Mouse (Mus musculus): ENCODE measurements around the gene Rab10. TPM values are rescaled to one million over a fixed set of nuclear protein-coding genes. Genes with fewer than 3 reads are reported as not detected.
"Not testable (repeated sequence)": the region's sequence is repeated elsewhere in the genome, so short reads cannot be mapped to it uniquely, and the experiment has no call there.

Gene Rab10
- polyA plus RNA-seq, 1 experiment: 21.6 TPM

DNA sequence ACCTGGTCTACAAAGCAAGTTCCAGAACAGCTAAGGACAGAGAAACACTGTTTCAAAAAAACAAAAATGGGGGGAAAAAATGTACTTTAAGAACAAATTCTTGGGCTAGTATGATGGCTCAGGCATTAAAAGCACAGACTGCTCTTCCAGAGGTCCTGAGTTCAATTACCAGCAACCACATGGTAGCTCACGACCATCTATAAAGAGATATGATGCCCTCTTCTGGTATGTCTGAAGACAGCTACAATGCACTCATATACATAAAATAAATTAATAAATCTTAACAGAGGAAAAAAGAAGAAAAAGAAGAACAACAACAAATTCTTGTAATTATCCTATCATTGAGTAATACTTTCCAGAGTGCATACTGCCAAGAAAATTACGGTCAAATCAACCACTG lies 4.5 kb downstream of the Rab10 start:
- no peak for DNase-seq (ENCODE audit: low read depth, low spot score)
- 49% methylated on average over 2 of the region's 2 CpGs for WGBS

DNA sequence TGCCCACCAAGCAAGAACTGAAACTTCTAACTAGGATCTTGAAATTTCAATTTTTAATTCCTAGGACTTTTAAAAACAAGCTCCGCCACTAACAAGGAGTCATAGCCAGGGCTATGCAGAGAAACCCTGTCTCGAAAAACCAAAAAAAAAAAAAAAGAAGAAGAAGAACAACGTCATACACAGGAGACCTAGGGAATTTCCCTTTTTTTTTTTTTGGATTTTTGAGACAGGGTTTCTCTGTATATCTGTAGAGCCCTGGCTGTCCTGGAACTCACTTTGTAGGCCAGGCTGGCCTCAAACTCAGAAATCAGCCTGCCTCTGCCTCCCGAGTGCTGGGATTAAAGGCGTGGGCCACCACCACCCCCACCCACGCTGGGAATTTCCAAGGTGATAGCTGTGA lies 12.1 kb downstream of the Rab10 start:
- DNase-seq (ENCODE audit: low read depth, low spot score): not testable (repeated sequence)
- WGBS: 83% methylated on average over 6 of the region's 6 CpGs

DNA sequence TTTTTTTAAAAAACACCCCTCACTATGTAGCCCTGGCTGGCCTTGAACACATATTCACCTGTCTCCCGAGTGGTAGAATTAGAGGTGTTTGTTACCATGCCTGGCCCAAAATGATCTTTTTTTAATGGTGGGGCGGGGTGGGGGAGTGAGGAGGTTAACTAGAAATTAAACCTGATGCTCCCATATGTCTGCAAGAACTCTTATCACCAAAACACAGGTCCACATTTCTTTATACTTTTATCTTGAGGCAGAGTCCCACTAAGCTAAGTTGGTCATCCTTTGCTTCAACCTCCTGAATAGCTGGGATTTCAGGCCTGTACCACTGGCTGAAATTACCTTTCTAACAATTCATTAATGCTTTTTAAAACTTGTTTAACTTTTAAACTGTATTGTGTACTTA lies 13.7 kb downstream of the Rab10 start:
- DNase-seq (ENCODE audit: low read depth, low spot score): no peak
- 71% methylated on average over 2 of the region's 2 CpGs for WGBS

DNA sequence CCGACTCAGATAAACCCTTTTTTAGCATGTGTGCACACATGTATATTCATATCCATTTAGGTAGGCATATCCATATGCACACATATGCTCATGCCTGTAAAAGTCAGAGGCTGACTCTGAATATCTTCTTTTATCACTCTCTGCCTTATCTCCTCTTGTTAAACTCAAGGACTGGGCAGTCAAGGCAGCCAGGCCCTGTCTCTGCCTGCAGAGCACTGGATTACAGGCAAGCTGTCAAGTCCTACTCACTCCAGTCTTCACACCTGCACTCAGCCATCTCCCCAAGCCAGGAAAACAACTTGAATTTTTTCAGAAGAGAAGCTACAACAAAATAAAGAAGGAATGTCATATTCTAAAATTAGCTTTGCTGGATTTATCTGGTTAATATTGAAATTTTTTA lies 17.9 kb downstream of the Rab10 start:
- DNase-seq (ENCODE audit: low read depth, low spot score): no peak
- 77% methylated on average over 1 of the region's 1 CpGs for WGBS

DNA sequence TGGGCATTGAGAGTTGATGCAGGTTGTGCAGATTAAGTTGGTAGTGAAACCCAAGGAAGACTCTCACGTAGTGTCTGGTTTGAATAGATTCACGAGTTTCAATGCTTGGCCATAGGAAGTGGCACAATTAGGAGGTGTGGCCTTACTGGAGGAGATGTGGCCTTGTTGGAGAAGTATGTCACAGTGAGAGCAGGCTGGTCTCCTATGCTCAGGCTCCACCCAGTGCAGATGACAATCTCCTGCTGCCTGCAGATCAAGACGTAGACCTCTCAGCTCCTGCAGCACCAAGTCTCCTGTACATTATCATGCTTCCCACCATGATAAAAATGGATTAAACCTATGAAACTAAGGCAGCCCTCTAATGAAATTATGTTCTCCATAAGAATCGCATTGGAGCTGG lies 18.7 kb downstream of the Rab10 start:
- 62% methylated on average over 4 of the region's 4 CpGs for WGBS
- DNase-seq (ENCODE audit: low read depth, low spot score): no peak

DNA sequence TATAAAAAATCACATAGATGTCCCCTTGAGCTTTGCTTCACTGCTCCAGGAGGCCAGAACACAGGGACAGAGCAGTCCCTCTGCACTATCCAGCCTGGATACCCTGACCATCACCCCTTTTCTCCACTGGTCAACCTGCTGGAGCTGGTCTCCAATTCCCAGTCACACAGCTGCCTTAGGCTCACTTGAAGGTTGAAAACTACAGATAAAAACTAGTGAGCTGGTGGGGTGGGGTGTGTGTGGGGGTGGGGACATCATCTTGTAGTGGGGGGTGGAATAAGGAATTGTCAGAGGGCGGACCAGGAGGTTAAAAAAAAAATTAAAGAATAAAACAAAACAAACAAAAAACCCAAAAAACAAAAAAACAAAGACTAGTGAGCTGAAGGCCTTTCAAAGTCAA lies 21.3 kb downstream of the Rab10 start:
- WGBS: 100% methylated on average over 1 of the region's 1 CpGs
- DNase-seq (ENCODE audit: low read depth, low spot score): no peak

DNA sequence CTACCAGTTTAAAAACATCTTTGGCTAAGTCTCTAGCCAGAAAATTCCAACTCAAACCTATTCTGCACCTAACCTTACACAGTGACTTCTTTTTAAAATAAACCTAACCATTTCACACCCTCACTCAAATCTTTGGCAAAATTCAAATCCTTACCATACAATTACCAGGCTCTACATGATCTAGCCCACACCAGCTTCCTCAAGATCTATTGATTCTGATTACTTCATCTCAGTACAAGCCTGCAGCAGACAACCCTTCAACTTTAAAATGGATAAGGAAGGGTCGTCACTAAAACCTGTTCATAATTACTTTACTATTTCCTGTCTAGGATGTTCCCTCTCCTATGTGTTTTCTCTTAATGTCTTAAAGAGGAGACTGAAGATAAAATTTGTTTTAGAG lies 23.9 kb downstream of the Rab10 start:
- no peak for DNase-seq (ENCODE audit: low read depth, low spot score)
- WGBS: 23% methylated on average over 1 of the region's 1 CpGs

DNA sequence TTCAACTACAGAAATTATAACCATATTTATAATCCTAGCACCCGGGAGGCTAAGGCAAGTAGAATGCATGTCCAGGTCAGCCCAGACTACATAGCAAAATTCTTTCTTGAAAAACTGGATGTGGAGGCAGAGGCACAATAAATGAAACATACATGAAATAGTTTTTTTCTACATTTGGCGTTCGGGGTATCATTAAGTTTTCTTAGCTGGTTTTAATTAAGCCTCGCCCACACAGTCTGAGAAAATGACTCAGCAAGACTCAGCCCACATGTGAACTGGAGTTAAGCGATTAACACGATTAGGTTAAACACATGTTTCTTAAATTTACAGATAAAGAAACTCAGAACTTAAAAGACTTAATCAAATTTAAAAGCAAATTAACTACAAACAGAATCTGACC lies 24.4 kb downstream of the Rab10 start:
- 63% methylated on average over 6 of the region's 6 CpGs for WGBS
- DNase-seq (ENCODE audit: low read depth, low spot score): no peak

DNA sequence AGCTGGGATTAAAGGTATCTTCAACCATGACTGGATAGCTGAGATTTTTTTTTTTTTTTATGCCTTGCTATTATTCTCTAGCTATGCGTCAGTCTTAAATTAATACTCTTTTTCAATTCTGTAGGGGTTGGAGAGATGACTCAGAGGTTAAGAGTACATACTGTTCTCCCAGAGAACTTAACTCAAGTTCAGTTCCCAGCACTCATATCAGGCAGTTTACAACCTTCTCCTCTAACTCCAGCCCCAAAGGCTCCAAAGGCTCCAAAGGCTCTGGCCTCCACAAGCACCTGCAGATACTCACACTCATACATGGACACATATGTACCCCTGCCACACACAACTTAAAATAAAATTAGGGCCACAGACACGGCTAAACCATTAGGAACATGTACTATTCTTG lies 25.3 kb downstream of the Rab10 start:
- no peak for DNase-seq (ENCODE audit: low read depth, low spot score)
- 62% methylated on average over 2 of the region's 2 CpGs for WGBS

DNA sequence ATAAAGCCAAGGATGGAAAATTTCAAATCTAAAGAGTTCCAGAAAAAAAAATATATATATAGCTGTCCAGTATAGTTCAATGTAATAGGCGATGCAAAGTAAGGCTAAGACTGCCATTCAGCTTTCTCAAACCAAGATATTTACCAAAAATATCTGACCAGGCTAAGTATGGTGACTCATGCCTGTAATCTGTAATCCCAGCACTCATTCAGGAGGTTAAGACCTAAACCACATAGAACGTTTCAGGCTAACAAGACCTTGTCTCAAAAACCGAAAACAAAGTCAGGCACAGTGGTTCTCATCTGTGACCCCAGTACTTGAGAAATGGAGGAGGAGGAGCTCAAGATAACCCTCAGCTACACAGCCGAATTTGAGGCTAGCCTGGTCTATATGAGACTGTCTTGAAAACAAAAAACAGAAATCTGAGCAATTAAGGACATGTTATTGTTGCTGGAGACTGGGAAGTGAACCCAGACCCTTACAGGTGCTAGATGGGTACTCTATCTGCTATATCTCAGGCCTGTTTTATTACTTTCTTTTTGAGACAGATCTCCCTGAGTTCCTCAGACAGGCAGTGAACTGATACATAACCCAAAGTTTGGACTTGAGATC lies 25.8 kb downstream of the Rab10 start:
- WGBS: 75% methylated on average over 4 of the region's 4 CpGs
- no peak for DNase-seq (ENCODE audit: low read depth, low spot score)

DNA sequence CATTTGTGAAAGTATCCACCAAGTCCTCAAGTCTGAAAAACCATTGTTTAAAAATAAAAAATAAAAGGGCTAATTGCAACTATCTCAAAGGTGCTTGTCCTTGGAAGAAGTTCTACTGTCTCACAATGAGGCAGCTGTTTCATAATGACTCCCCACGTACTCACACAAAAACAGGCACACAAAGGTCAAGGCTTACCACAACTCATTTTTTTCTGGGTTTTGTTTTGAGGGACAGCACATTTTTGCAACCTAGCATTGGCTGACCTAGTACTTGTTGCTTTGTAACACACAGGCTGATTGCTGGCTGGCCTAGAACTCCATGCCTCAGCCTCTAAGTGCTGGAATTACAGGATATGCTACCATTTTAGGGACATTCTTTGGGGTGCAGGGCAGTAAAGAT lies 26.8 kb downstream of the Rab10 start:
- 25% methylated on average over 1 of the region's 1 CpGs for WGBS

DNA sequence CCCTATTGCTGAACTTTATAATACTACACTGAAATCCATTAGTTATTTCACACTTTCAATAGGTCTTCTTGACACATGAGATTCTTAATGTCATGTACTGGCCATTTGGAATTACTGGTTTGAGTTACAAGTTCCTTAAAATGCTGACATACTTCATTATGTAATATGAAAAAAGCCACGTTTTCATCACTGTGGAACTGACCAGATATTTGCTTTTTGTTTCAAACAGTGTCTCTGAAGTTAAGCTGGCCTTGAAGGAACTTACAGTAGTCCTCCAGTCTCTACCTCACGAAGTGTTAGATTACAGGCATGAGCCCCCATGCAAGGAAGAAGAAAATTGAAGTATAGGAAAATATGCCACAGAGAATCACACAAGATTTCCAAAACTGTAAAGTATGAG lies 27.2 kb downstream of the Rab10 start:
- DNase-seq (ENCODE audit: low read depth, low spot score): no peak
- 64% methylated on average over 2 of the region's 2 CpGs for WGBS

More for the DNA sequence above, 26.8 kb downstream of the Rab10 start:
- no peak for DNase-seq (ENCODE audit: low read depth, low spot score)

DNA sequence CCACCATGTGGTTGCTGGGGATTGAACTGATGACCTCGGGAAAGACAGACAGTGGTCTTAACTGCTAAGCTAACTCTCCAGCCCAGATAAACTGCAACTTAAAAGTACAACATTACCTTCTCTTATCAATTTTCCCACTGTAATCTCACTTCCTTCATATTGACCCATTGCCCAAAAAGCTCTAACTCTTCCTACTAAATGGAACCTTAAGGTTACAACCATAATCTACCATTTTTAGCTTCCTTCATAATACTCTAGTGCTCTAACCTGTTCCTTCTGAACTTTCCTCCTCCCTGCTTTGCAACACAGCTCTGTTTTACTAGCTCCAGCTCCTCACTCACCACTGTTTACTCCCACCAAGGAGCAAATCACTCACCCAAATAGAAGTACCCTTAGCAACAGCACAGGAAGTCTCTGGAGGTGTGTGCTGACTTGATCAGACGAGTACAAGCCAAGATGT lies 30.9 kb downstream of the Rab10 start:
- WGBS: 69% methylated on average over 2 of the region's 2 CpGs
- no peak for DNase-seq (ENCODE audit: low read depth, low spot score)

DNA sequence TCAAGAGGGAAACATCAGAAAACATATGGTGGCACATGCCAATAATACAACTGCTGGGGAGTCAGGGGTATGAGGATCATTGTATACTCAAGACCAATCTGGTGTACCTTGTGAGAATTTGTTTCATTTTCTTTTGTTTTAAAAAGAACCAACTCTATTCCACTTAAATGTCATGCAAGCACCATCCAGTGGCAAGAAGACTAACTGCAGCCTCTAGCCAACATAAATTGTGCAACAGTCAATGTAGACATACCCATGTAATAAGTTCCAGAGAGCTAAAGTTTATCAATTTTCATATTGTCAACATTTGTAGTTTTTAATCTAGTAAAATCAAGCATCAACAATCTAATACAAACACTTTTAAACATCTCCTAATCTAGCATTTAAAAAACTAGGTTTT lies 39.0 kb downstream of the Rab10 start:
- DNase-seq (ENCODE audit: low read depth, low spot score): no peak

DNA sequence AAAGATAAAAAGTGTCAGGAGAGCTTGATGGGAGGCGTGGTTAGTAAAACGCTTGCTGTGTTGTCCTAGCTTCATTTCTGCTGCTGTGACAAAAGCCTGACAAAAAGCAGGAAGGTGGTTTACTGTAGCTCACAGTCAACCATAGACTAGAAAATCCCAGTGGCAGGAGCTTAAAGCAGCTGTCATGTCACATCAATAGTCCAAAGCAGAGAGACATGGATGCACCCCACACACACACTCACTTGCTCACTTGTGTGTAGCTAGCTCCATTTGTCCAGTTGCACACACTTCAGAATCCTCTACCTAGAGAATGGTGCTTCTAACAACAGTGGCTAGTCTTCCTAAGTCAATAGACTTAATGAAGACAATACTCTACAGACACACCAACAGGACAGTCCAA lies 42.4 kb downstream of the Rab10 start:
- WGBS: 92% methylated on average over 2 of the region's 2 CpGs
- DNase-seq (ENCODE audit: low read depth, low spot score): no peak

DNA sequence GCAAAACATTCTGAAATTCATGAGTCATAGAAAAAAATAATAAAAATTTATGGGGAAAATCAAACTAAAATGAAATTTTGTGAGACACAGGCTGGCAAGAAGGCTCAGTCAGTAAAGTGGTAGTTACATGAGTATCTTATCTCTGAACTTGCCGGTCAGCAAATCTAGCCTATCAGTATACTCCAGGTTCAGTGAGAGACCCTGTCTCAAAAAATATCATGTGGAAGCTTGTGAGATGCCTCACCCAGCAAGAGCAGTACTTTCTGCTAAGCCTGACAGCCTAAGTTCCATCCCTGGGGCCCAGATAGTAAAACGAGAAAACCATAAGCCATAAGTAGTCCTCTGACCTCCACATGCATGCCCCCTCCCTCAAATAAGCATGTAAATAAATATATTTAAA lies 44.6 kb downstream of the Rab10 start:
- DNase-seq (ENCODE audit: low read depth, low spot score): no peak
- WGBS: 83% methylated on average over 2 of the region's 2 CpGs

DNA sequence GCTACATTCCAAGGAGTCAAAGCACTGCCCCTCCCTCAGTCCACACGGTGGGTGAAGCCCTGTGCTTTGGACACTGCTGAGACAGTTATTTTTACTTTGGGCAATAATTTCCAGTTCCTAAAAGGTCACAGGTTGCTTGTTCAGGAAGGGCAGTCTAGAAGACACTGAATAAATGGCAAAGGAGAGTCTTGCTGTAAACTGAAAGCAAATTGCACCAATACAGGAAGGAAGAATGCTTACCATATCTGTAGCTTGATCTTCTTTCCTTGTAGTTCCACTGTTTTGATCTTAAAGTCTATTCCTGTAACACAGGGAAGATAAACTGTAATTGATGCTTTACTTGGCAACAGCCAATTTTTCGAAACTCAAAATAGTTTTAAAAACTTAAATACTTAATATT lies 45.3 kb downstream of the Rab10 start:
- WGBS: 49% methylated on average over 2 of the region's 2 CpGs
- DNase-seq (ENCODE audit: low read depth, low spot score): no peak

DNA sequence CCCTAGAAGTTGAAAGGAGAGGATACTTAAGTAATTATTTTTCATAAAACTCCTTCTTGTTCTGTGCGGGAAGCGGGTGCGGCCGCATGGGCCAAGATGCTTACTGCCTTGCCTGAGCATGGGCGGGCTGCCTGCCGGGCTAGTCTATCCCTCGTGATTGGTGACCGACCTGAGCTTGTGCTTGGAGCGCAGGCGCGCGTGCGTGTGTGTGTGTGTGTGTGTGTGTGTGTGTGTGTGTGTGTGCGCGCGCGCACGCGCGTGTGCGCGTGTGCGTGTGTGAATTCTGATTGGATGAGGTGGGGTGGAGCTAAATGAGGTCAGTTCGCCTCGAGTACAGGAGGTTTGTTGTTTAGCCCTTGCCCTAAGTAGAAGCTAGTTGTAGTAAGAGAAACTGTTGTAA lies 48.2 kb downstream of the Rab10 start:
- 96% methylated on average over 25 of the region's 25 CpGs for WGBS
- no peak for DNase-seq (ENCODE audit: low read depth, low spot score)

DNA sequence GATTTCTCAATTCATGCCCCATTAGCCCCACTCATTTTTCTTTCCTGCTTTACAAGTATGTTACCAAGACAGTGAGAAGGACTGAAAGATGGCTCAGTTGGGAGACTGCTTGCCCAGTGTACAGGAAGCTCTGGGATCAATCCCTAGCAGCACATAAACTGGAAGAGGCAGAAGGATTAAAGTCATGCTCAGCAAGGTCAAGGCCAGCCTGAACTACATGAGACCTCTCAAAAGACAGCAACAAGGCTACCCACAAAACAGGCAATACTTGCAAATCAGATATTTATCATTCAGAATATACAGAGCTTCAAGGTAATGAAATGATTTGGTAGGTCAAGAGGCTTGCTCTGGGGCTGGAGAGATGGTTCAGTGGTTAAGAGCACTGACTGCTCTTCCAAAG lies 53.8 kb downstream of the Rab10 start:
- DNase-seq (ENCODE audit: low read depth, low spot score): no peak

DNA sequence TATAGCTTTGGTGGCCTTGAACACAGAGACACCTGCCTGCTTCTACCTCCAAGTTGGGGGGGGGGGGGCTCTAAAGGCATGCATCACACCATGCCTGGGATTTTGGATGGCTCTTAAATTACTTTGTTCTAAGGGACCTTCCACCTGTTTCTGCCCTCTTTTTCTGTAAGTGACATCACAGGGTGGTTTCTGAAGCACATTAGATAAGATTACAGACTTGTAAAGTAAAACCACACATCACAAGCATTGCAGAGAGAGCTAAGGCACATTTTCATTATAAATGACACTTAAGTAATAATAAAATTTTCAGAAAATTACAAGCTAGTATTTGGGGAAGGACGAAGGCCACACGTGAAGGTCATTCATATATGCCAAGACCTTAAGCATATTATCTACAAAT lies 54.3 kb downstream of the Rab10 start:
- no peak for DNase-seq (ENCODE audit: low read depth, low spot score)
- WGBS: 93% methylated on average over 2 of the region's 2 CpGs

DNA sequence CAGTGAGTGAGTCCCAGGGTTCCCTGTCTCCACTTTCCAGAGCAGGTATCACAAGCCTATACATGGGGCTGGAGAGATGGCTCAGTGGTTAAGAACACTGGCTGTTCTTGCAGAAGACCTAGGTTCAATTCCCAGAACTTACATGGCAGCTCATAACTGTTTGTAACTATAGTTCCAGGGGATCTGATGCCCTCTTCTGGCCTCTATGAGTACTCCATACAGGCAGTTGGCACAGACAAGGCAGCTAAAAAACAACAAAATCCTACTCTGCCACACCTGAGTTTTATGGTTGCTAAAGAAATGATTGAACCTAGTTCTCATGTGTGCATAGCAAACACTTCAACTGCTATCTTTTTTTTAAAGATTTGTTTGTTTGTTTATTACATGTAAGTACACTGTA lies 56.2 kb downstream of the Rab10 start:
- no peak for DNase-seq (ENCODE audit: low read depth, low spot score)

DNA sequence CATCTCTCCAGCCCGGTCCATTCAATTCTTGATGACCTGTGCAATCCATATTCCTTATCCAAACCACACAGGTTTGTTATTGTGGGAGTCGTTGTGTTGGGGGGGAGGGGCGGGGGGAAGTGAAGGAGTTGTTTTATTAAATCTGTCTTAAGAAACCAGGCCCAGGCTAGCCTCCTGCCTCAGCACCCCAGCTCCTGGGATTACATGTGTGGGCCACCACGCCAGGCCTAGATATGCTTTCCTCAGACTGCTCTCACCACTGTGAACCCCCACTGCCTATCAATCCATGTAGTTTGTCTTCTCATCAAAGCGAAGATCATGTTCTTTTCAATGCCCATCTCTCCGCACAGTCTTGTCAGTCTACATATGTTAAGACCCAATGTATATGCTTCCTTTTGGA lies 63.7 kb downstream of the Rab10 start:
- DNase-seq (ENCODE audit: low read depth, low spot score): no peak
- WGBS: 94% methylated on average over 6 of the region's 6 CpGs

All from large intestine, adult 2 months (tissue).